Mouse (Mus musculus): ENCODE data around the gene Cldn3. TPM values are rescaled to one million over a fixed set of nuclear protein-coding genes. Genes with fewer than 3 reads are reported as not detected.
A peak's percentile ranks its signal among the peaks of the same experiment; 100 is the strongest.

Gene Cldn3
- total and polyA plus RNA-seq, 3 experiments, result not detected

DNA sequence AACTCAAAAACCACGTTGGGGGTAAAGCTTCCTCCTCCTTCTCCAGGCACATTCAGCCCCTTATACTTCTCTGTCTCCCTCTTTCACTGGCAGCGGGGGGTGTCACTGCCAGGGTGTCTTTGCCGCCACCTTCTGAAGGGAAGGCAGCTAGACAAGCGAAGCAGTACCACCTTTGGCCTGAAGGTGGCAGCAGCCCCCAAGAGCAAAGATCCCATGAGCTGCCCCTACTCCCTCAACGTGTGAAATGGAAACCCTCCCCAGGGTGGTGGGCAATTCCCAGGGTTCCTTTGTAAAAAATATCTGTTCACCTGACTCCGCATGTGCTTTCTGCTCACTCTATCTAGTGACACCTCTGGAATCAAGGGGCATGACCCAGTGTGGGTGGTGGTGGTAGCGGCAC is 29.5 kb downstream of the Cldn3 start:
- Histone ChIP-seq H3K36me3 (replicated peaks in 1 of 2; ENCODE audit: control insufficient read depth in 1 of 2, insufficient read depth in 1 of 2, low read length in 1 of 2) (peaks cover 2 to 18% of the 10 kb centered on the region in 2 experiments), H3K27ac (ENCODE audit: insufficient read depth, low read depth) (no peak overlapping the region), H3K79me2 (replicated peaks; ENCODE audit: control insufficient read depth, extremely low read depth, insufficient read depth, poor library complexity, severe bottlenecking) (no peaks in the 10 kb centered on the region; the same call in 1 of the 2 replicates), H3K9me3 (replicated peaks; ENCODE audit: low read length) (no peaks in the 10 kb centered on the region), H3K4me2 (ENCODE audit: insufficient read depth, low read depth, poor library complexity, severe bottlenecking) (no peak overlapping the region), H3K4me3 (replicated peaks in 1 of 3; ENCODE audit: low read depth in 2 of 3, low read length in 2 of 3, poor library complexity in 1 of 3) (no peak overlapping the region), H3K27me3 (replicated peaks) (peaks cover 4% of the 10 kb centered on the region), H3K4me1 (ENCODE audit: control insufficient read depth in 1 of 2, insufficient read depth in 2 of 2) (peaks cover 5 to 24% of the 10 kb centered on the region in 2 experiments), H3K9ac (ENCODE audit: insufficient read depth, low read depth) (no peak overlapping the region)
- in situ Hi-C loops (cut with MboI; ENCODE audit: low pct_ligation_motif_present, low pct_unique_long_range_greater_than_20kb, low sequenced_read_pairs), result loop anchor here (5.0 kb wide), 1 partner anchor 87 kb away; no protein-coding TSS in a partner anchor
- dilution Hi-C loops (cut with MboI; ENCODE audit: extremely low pct_ligation_motif_present, extremely low pct_unique_long_range_greater_than_20kb, low sequenced_read_pairs), result no loop called here
- DNase-seq (ENCODE audit: extremely low read depth), result peak; percentile 82
- TF ChIP-seq RAD21 (IDR thresholded peaks at IDR 0.05; ENCODE audit: low read depth, low read length), result peak; percentile 89
- no peak for TF ChIP-seq TBP (conservative IDR thresholded peaks at IDR 0.05; ENCODE audit: low read depth, low read length)
- TF ChIP-seq MAZ (IDR thresholded peaks at IDR 0.05; ENCODE audit: low read depth, low read length), result peak; percentile 63; the same call in 1 of the 2 replicates
- no peak for TF ChIP-seq USF2 (conservative IDR thresholded peaks at IDR 0.05; ENCODE audit: low read depth, low read length)
- TF ChIP-seq SMC3 (IDR thresholded peaks at IDR 0.05; ENCODE audit: low read depth, low read length), result peak; percentile 73
- 0 out of 2 replicates have a peak, but pooled peaks have one; percentile 46 for TF ChIP-seq IRF4 (IDR thresholded peaks at IDR 0.05; ENCODE audit: low read depth, low read length)
- TF ChIP-seq RCOR1 (conservative IDR thresholded peaks at IDR 0.05; ENCODE audit: low read depth, low read length), result no peak
- peak; percentile 59; the same call in 1 of the 2 replicates for TF ChIP-seq NELFE (IDR thresholded peaks at IDR 0.05; ENCODE audit: low read depth, low read length)
- TF ChIP-seq ZC3H11A (IDR thresholded peaks at IDR 0.05; ENCODE audit: low read depth, low read length), result 0 out of 2 replicates have a peak, but pooled peaks have one; percentile 14
- TF ChIP-seq CTCF (conservative IDR thresholded peaks at IDR 0.05 in 1 of 2, IDR thresholded peaks at IDR 0.05 in 1 of 2; ENCODE audit: low read depth in 2 of 2, low read length in 2 of 2), result peak; percentile 85 to 98
- TF ChIP-seq MEF2A (IDR thresholded peaks at IDR 0.05; ENCODE audit: borderline replicate concordance, low read depth, low read length), result peak; percentile 53; the same call in 1 of the 2 replicates
- peak; percentile 30; the same call in 1 of the 2 replicates for TF ChIP-seq BHLHE40 (IDR thresholded peaks at IDR 0.05; ENCODE audit: low read depth, low read length)
- TF ChIP-seq HCFC1 (IDR thresholded peaks at IDR 0.05; ENCODE audit: low read depth, low read length), result peak; percentile 35; the same call in 1 of the 2 replicates
- TF ChIP-seq ZMIZ1 (IDR thresholded peaks at IDR 0.05; ENCODE audit: low read depth, low read length), result no peak

DNA sequence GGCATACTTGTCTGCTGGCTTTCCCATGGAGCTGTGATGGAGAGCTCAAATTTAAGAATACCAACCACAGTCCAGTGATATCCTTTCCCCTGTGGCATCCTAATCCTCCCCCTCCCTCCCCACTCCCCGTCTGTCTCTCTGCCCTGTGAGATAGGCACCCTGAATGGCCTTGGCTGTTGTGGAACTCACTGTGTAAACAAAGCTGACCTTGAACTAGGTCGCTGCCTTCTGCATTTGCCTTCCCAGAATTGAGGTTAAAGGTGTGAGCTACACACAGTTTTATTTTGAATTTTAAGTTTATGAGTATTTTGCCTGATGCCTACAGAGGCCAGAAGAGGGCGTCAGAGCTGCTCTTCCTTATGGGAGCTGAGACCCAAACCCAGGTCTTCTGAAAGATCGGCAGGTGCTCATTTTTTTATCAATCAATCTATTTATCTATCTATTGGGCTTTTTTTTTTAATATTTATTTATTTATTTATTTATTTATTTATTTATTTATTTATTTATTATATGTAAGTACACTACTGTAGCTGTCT is 30.3 kb downstream of the Cldn3 start:
- H3K27me3 ChIP-seq (replicated peaks), result peaks cover 7% of the 10 kb centered on the region
- in situ Hi-C loops (cut with MboI; ENCODE audit: low pct_ligation_motif_present, low pct_unique_long_range_greater_than_20kb, low sequenced_read_pairs), result loop anchor here (5.0 kb wide), 1 partner anchor 86 kb away; no protein-coding TSS in a partner anchor
- no peak overlapping the region for H3K9ac ChIP-seq (ENCODE audit: insufficient read depth, low read depth)
- dilution Hi-C loops (cut with MboI; ENCODE audit: extremely low pct_ligation_motif_present, extremely low pct_unique_long_range_greater_than_20kb, low sequenced_read_pairs), result no loop called here
- peaks cover 0 to 11% of the 10 kb centered on the region in 2 experiments for H3K36me3 ChIP-seq (replicated peaks in 1 of 2; ENCODE audit: control insufficient read depth in 1 of 2, insufficient read depth in 1 of 2, low read length in 1 of 2)
- no peak overlapping the region for H3K27ac ChIP-seq (ENCODE audit: insufficient read depth, low read depth)
- H3K4me1 ChIP-seq (ENCODE audit: control insufficient read depth in 1 of 2, insufficient read depth in 2 of 2), result peaks cover 0 to 16% of the 10 kb centered on the region in 2 experiments; a peak in 2 of 4 replicates
- no peak overlapping the region for H3K4me3 ChIP-seq (replicated peaks in 1 of 3; ENCODE audit: low read depth in 2 of 3, low read length in 2 of 3, poor library complexity in 1 of 3)
- TF ChIP-seq CTCF (conservative IDR thresholded peaks at IDR 0.05 in 1 of 2, IDR thresholded peaks at IDR 0.05 in 1 of 2; ENCODE audit: low read depth in 2 of 2, low read length in 2 of 2) (peak in 1 of 2 experiments; percentile 33; a peak in 2 of 4 replicates), ELF1 (IDR thresholded peaks at IDR 0.05; ENCODE audit: low read depth, low read length) (no peak)
- H3K9me3 ChIP-seq (replicated peaks; ENCODE audit: low read length), result no peaks in the 10 kb centered on the region
- no peak for DNase-seq (ENCODE audit: extremely low read depth)
- H3K79me2 ChIP-seq (replicated peaks; ENCODE audit: control insufficient read depth, extremely low read depth, insufficient read depth, poor library complexity, severe bottlenecking), result no peaks in the 10 kb centered on the region
- H3K4me2 ChIP-seq (ENCODE audit: insufficient read depth, low read depth, poor library complexity, severe bottlenecking), result no peak overlapping the region

All from CH12.LX (cell line).